Mouse (Mus musculus) thymus, postnatal 25 days (tissue): Measurements from ENCODE around the gene Ctxn2.

ENCODE experiments used
- DNase-seq: peaks from one replicate; pipeline ENCODE4 v3.0.0; 2022

Ctxn2 gene

DNA sequence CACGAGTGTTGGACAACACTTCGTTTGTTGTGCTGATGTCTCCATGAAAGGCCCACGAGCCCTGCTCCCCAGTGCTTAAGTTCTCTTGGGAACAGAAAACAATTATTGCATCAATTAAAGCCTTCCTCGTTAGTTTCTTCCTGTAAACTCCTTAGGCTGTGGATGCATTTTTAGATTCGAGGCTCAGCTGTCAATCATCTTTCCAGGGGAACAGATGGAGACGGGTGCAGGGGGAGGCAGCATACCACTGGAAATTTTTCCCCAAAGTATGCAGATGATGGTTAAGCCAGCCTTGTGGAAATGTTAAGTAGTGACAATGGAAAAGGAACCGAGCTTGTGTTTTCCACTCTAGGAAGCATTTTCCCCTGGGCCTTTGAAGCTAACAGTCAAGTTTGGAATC is 60.3 kb downstream of the Ctxn2 start:
- no peak for DNase-seq
